Mouse (Mus musculus) cerebellum, adult 18-20 months (tissue): ENCODE measurements around the gene Pm20d1.

Experiments used
- DNase-seq, 2 experiments: peaks; one replicate each; pipeline ENCODE4 v3.0.0; 2021

Pm20d1 gene

GRCm38 (mm10) chr1:131830561-131830960 lies 33.4 kb downstream of the Pm20d1 start:
- DNase-seq, result no peak

GRCm38 (mm10) chr1:131830971-131831641 lies 33.9 kb downstream of the Pm20d1 start:
- DNase-seq, result no peak

- DNase-seq, result no peak
These were observed 39.9 kb downstream of the Pm20d1 start for GRCm38 (mm10) chr1:131837035-131837434.

- no peak for DNase-seq
These were observed 41.4 kb downstream of the Pm20d1 start for GRCm38 (mm10) chr1:131838542-131838941.

- peak in 1 of 2 experiments; percentile 42 for DNase-seq
These were observed 42.1 kb downstream of the Pm20d1 start for GRCm38 (mm10) chr1:131839279-131839678.

GRCm38 (mm10) chr1:131842221-131842620 lies 45.0 kb downstream of the Pm20d1 start:
- DNase-seq, result no peak

- peak; percentile 44 to 50 for DNase-seq
These were observed 46.6 kb downstream of the Pm20d1 start for GRCm38 (mm10) chr1:131843758-131844157.

GRCm38 (mm10) chr1:131844883-131845282 lies 47.7 kb downstream of the Pm20d1 start:
- peak; percentile 35 to 44 for DNase-seq

GRCm38 (mm10) chr1:131846255-131846654 lies 49.1 kb downstream of the Pm20d1 start:
- DNase-seq, result peak; percentile 83 to 89

- DNase-seq, result no peak
These were observed 64.6 kb downstream of the Pm20d1 start for GRCm38 (mm10) chr1:131861811-131862210.

- no peak for DNase-seq
These were observed 68.4 kb downstream of the Pm20d1 start for GRCm38 (mm10) chr1:131865596-131865995.

GRCm38 (mm10) chr1:131866304-131866999 lies 69.3 kb downstream of the Pm20d1 start:
- no peak for DNase-seq

GRCm38 (mm10) chr1:131867093-131867945 lies 70.1 kb downstream of the Pm20d1 start, which contains the start of gene Rab29:
Gene Rab29, plus strand, starts transcription at chr1:131867224.
- DNase-seq, result peak; percentile 74 to 77

- no peak for DNase-seq
These were observed 70.7 kb downstream of the Pm20d1 start for GRCm38 (mm10) chr1:131867946-131868290.

- DNase-seq, result no peak
These were observed 72.4 kb downstream of the Pm20d1 start for GRCm38 (mm10) chr1:131869561-131869960.
